Mouse (Mus musculus) ES-Bruce4 (cell line): ENCODE measurements around the gene Ntrk3.

Experiments
- CTCF ChIP-seq: IDR thresholded peaks from one replicate; pipeline ENCODE4 v1.8.1; 2011; ENCODE audit warnings: low read depth, low read length
- EP300 ChIP-seq: IDR thresholded peaks from 2 replicates; pipeline ENCODE4 v1.6.1; 2011; ENCODE audit warnings: low read depth, low read length; ENCODE audit not compliant: insufficient read depth
- POLR2A ChIP-seq: IDR thresholded peaks from one replicate; pipeline ENCODE4 v1.8.1; 2011; ENCODE audit warnings: low read length; ENCODE audit not compliant: insufficient read depth

- TF ChIP-seq POLR2A (no peak), CTCF (no peak), EP300 (no peak)
These were observed 141.3 kb downstream of the Ntrk3 start for GRCm38 (mm10) chr7:78596556-78596955.
